Mouse (Mus musculus): ENCODE data around the gene Ubash3b. TPM values are rescaled to one million over a fixed set of nuclear protein-coding genes. Genes with fewer than 3 reads are reported as not detected.

Ubash3b gene
- polyA plus RNA-seq, 1 experiment from 2014 or later, result 8.7 TPM

- Histone ChIP-seq H3K4me2 (no peak overlapping the region), H3K4me1 (peaks cover 50% of the 10 kb centered on the region), H3K4me3 (replicated peaks) (no peak overlapping the region), H3K27me3 (no peaks in the 10 kb centered on the region), H3K27ac (no peak overlapping the region), H3K9me3 (replicated peaks) (no peaks in the 10 kb centered on the region), H3K9ac (no peak overlapping the region), H3K36me3 (no peaks in the 10 kb centered on the region)
- no peak for ATAC-seq (replicated peaks; ENCODE audit: low FRiP score)
- WGBS, result 80% methylated on average over 7 of the region's 7 CpGs
Observed at GRCm38 (mm10) chr9:41148600-41148999, 12.9 kb downstream of the Ubash3b start.

GRCm38 (mm10) chr9:41147203-41147842 is 14.2 kb downstream of the Ubash3b start:
- H3K9ac ChIP-seq, result no peak overlapping the region
- 36% methylated on average over 13 of the region's 13 CpGs for WGBS
- H3K27ac ChIP-seq, result peak overlapping the region; percentile 56; the same call in 1 of the 2 replicates
- H3K4me2 ChIP-seq, result peak overlapping the region; percentile 32
- H3K9me3 ChIP-seq (replicated peaks), result no peaks in the 10 kb centered on the region
- no peaks in the 10 kb centered on the region for H3K36me3 ChIP-seq
- H3K4me3 ChIP-seq (replicated peaks), result no peak overlapping the region
- peaks cover 38% of the 10 kb centered on the region for H3K4me1 ChIP-seq
- ATAC-seq (replicated peaks; ENCODE audit: low FRiP score), result no peak
- H3K27me3 ChIP-seq, result no peaks in the 10 kb centered on the region

- H3K9ac ChIP-seq, result no peak overlapping the region
- WGBS, result 81% methylated on average over 15 of the region's 15 CpGs
- no peaks in the 10 kb centered on the region for H3K27me3 ChIP-seq
- H3K4me1 ChIP-seq, result peaks cover 18% of the 10 kb centered on the region
- no peak overlapping the region for H3K4me3 ChIP-seq (replicated peaks)
- no peaks in the 10 kb centered on the region for H3K9me3 ChIP-seq (replicated peaks)
- ATAC-seq (replicated peaks; ENCODE audit: low FRiP score), result no peak
- no peak overlapping the region for H3K4me2 ChIP-seq
- H3K36me3 ChIP-seq, result no peaks in the 10 kb centered on the region
- H3K27ac ChIP-seq, result no peak overlapping the region
Observed at GRCm38 (mm10) chr9:41143825-41144224, 17.7 kb downstream of the Ubash3b start.

GRCm38 (mm10) chr9:41143115-41143514 is 18.4 kb downstream of the Ubash3b start:
- no peaks in the 10 kb centered on the region for H3K36me3 ChIP-seq
- ATAC-seq (replicated peaks; ENCODE audit: low FRiP score), result no peak
- no peaks in the 10 kb centered on the region for H3K9me3 ChIP-seq (replicated peaks)
- H3K27ac ChIP-seq, result no peak overlapping the region
- no peak overlapping the region for H3K9ac ChIP-seq
- peaks cover 13% of the 10 kb centered on the region for H3K4me1 ChIP-seq
- WGBS, result 82% methylated on average over 3 of the region's 3 CpGs
- no peaks in the 10 kb centered on the region for H3K27me3 ChIP-seq
- no peak overlapping the region for H3K4me2 ChIP-seq
- no peak overlapping the region for H3K4me3 ChIP-seq (replicated peaks)

GRCm38 (mm10) chr9:41141026-41141425 is 20.5 kb downstream of the Ubash3b start:
- Histone ChIP-seq H3K27ac (no peak overlapping the region), H3K9me3 (replicated peaks) (no peaks in the 10 kb centered on the region), H3K4me1 (peaks cover 6% of the 10 kb centered on the region; the same call in 1 of the 2 replicates), H3K4me2 (no peak overlapping the region), H3K36me3 (no peaks in the 10 kb centered on the region), H3K4me3 (replicated peaks) (no peak overlapping the region), H3K27me3 (no peaks in the 10 kb centered on the region), H3K9ac (no peak overlapping the region)
- ATAC-seq (replicated peaks; ENCODE audit: low FRiP score), result no peak
- WGBS, result 80% methylated on average over 2 of the region's 2 CpGs

GRCm38 (mm10) chr9:41138987-41139808 is 22.3 kb downstream of the Ubash3b start:
- no peaks in the 10 kb centered on the region for H3K9me3 ChIP-seq (replicated peaks)
- H3K36me3 ChIP-seq, result no peaks in the 10 kb centered on the region
- peaks cover 6% of the 10 kb centered on the region; the same call in 1 of the 2 replicates for H3K4me1 ChIP-seq
- H3K4me3 ChIP-seq (replicated peaks), result no peak overlapping the region
- H3K9ac ChIP-seq, result no peak overlapping the region
- no peak overlapping the region for H3K27ac ChIP-seq
- H3K27me3 ChIP-seq, result no peaks in the 10 kb centered on the region
- no peak overlapping the region for H3K4me2 ChIP-seq
- ATAC-seq (replicated peaks; ENCODE audit: low FRiP score), result no peak
- WGBS, result 79% methylated on average over 6 of the region's 6 CpGs

- Histone ChIP-seq H3K9me3 (replicated peaks) (no peaks in the 10 kb centered on the region), H3K27me3 (no peaks in the 10 kb centered on the region), H3K4me1 (peaks cover 6% of the 10 kb centered on the region; the same call in 1 of the 2 replicates), H3K4me2 (no peak overlapping the region), H3K9ac (no peak overlapping the region), H3K27ac (no peak overlapping the region), H3K36me3 (no peaks in the 10 kb centered on the region), H3K4me3 (replicated peaks) (no peak overlapping the region)
- no peak for ATAC-seq (replicated peaks; ENCODE audit: low FRiP score)
- WGBS, result 42% methylated on average over 7 of the region's 7 CpGs
Observed at GRCm38 (mm10) chr9:41136691-41137467, 24.6 kb downstream of the Ubash3b start.

GRCm38 (mm10) chr9:41136273-41136672 is 25.2 kb downstream of the Ubash3b start:
- no peak overlapping the region for H3K9ac ChIP-seq
- no peaks in the 10 kb centered on the region for H3K27me3 ChIP-seq
- peaks cover 6% of the 10 kb centered on the region; the same call in 1 of the 2 replicates for H3K4me1 ChIP-seq
- no peaks in the 10 kb centered on the region for H3K36me3 ChIP-seq
- no peak overlapping the region for H3K4me2 ChIP-seq
- ATAC-seq (replicated peaks; ENCODE audit: low FRiP score), result no peak
- no peaks in the 10 kb centered on the region for H3K9me3 ChIP-seq (replicated peaks)
- H3K27ac ChIP-seq, result no peak overlapping the region
- 98% methylated on average over 2 of the region's 2 CpGs for WGBS
- H3K4me3 ChIP-seq (replicated peaks), result no peak overlapping the region

GRCm38 (mm10) chr9:41134907-41135306 is 26.6 kb downstream of the Ubash3b start:
- H3K4me2 ChIP-seq, result no peak overlapping the region
- peaks cover 6% of the 10 kb centered on the region; the same call in 1 of the 2 replicates for H3K4me1 ChIP-seq
- H3K9me3 ChIP-seq (replicated peaks), result no peaks in the 10 kb centered on the region
- 70% methylated on average over 4 of the region's 4 CpGs for whole genome bisulfite sequencing
- no peak overlapping the region for H3K27ac ChIP-seq
- ATAC-seq (replicated peaks; ENCODE audit: low FRiP score), result no peak
- H3K4me3 ChIP-seq (replicated peaks), result no peak overlapping the region
- H3K9ac ChIP-seq, result no peak overlapping the region
- H3K36me3 ChIP-seq, result no peaks in the 10 kb centered on the region
- H3K27me3 ChIP-seq, result no peaks in the 10 kb centered on the region

GRCm38 (mm10) chr9:41130563-41130962 is 30.9 kb downstream of the Ubash3b start:
- Histone ChIP-seq H3K9ac (no peak overlapping the region), H3K27me3 (no peaks in the 10 kb centered on the region), H3K27ac (no peak overlapping the region), H3K9me3 (replicated peaks) (no peaks in the 10 kb centered on the region), H3K4me1 (no peaks in the 10 kb centered on the region), H3K4me3 (replicated peaks) (no peak overlapping the region), H3K4me2 (no peak overlapping the region), H3K36me3 (no peaks in the 10 kb centered on the region)
- 83% methylated on average over 8 of the region's 8 CpGs for WGBS
- no peak for ATAC-seq (replicated peaks; ENCODE audit: low FRiP score)

- Histone ChIP-seq H3K4me2 (no peak overlapping the region), H3K9me3 (replicated peaks) (no peaks in the 10 kb centered on the region), H3K27me3 (no peaks in the 10 kb centered on the region), H3K9ac (no peak overlapping the region), H3K27ac (no peak overlapping the region), H3K4me3 (replicated peaks) (no peak overlapping the region), H3K4me1 (no peaks in the 10 kb centered on the region), H3K36me3 (no peaks in the 10 kb centered on the region)
- 76% methylated on average over 10 of the region's 10 CpGs for WGBS
- no peak for ATAC-seq (replicated peaks; ENCODE audit: low FRiP score)
Observed at GRCm38 (mm10) chr9:41129802-41130480, 31.6 kb downstream of the Ubash3b start.
